Mouse (Mus musculus) kidney, embryonic 16.5 days (tissue): ENCODE measurements at regions not wholly inside any gene's neighbourhood (a gene's known extent, or its start where the extent isn't known, plus 50 kb on each side); places are given as distances from the start of the nearest gene placed in this dataset.

Experiments used
- ATAC-seq: fragments of 200-750 bp; cut with Nextera tagmentation; 2 replicates; pipeline ENCODE4 v1.8.0; 2017; ENCODE audit warnings: moderate TSS enrichment; ENCODE audit not compliant: low FRiP score, low TSS enrichment
- H3K27ac ChIP-seq: fragments of 300-500 bp; sonication (generic); 2 replicates; pipeline ENCODE4 v1.5.1; 2014; ENCODE audit warnings: low read length
- H3K27me3 ChIP-seq: fragments of 300-500 bp; sonication (generic); 2 replicates; pipeline ENCODE4 v1.6.1; 2014; ENCODE audit warnings: low read length, control low read depth, mixed read lengths; ENCODE audit not compliant: insufficient read depth
- H3K36me3 ChIP-seq: fragments of 300-500 bp; sonication (generic); 2 replicates; pipeline ENCODE4 v1.6.1; 2014; ENCODE audit warnings: low read length, control low read depth, mixed read lengths; ENCODE audit not compliant: insufficient read depth
- H3K4me1 ChIP-seq: fragments of 300-500 bp; sonication (generic); 2 replicates; pipeline ENCODE4 v1.6.1; 2014; ENCODE audit warnings: low read length, control low read depth, mixed read lengths; ENCODE audit not compliant: insufficient read depth
- H3K4me2 ChIP-seq: fragments of 300-500 bp; sonication (generic); replicated peaks from 2 replicates; pipeline ENCODE4 v1.6.1; 2014; ENCODE audit warnings: low read depth, low read length
- H3K4me3 ChIP-seq: fragments of 300-500 bp; sonication (generic); 2 replicates; pipeline ENCODE4 v1.5.1; 2014; ENCODE audit warnings: mild to moderate bottlenecking, low read length
- H3K9ac ChIP-seq: fragments of 300-500 bp; sonication (generic); replicated peaks from 2 replicates; pipeline ENCODE4 v1.6.1; 2014; ENCODE audit warnings: low read length
- H3K9me3 ChIP-seq: fragments of 300-500 bp; sonication (generic); 2 replicates; pipeline ENCODE4 v1.6.1; 2016; ENCODE audit warnings: low read length, control low read depth
- WGBS: fragments of 180-500 bp; shearing (Covaris S2); extraction: QIAGEN DNeasy Blood & Tissue Kit; methylation state at CpG from one replicate; pipeline ENCODE4 v1.1.7; 2014; 5-methylcytosine and 5-hydroxymethylcytosine counted together

- Histone ChIP-seq H3K9ac (no peak overlapping the region), H3K36me3 (no peaks in the 10 kb centered on the region), H3K27ac (no peak overlapping the region), H3K27me3 (peaks cover 65% of the 10 kb centered on the region), H3K4me3 (no peak overlapping the region), H3K4me1 (peaks cover 12% of the 10 kb centered on the region), H3K4me2 (no peak overlapping the region), H3K9me3 (no peaks in the 10 kb centered on the region)
- no peak for ATAC-seq
- WGBS: 32% methylated on average over 12 of the region's 12 CpGs
Measured at GRCm38 (mm10) chr12:106480281-106481060, 470.4 kb downstream of the Vrk1 start.

- H3K4me2 ChIP-seq: no peak overlapping the region
- H3K27ac ChIP-seq: no peak overlapping the region
- ATAC-seq: no peak
- no peak overlapping the region for H3K4me3 ChIP-seq
- WGBS: 52% methylated on average over 12 of the region's 12 CpGs
- no peaks in the 10 kb centered on the region for H3K4me1 ChIP-seq
- H3K9me3 ChIP-seq: no peaks in the 10 kb centered on the region
- no peak overlapping the region for H3K9ac ChIP-seq
- H3K36me3 ChIP-seq: no peaks in the 10 kb centered on the region
- no peaks in the 10 kb centered on the region for H3K27me3 ChIP-seq
Measured at GRCm38 (mm10) chr12:106501622-106502327, 491.7 kb downstream of the Vrk1 start.

- Histone ChIP-seq H3K4me1 (no peaks in the 10 kb centered on the region), H3K4me3 (no peak overlapping the region), H3K9ac (no peak overlapping the region), H3K27me3 (no peaks in the 10 kb centered on the region), H3K27ac (no peak overlapping the region), H3K4me2 (no peak overlapping the region), H3K36me3 (no peaks in the 10 kb centered on the region), H3K9me3 (no peaks in the 10 kb centered on the region)
- ATAC-seq: no peak
- WGBS: 88% methylated on average over 8 of the region's 8 CpGs
Measured at GRCm38 (mm10) chr12:106504285-106504684, 494.3 kb downstream of the Vrk1 start.

- H3K4me2 ChIP-seq: no peak overlapping the region
- 72% methylated on average over 11 of the region's 11 CpGs for WGBS
- no peaks in the 10 kb centered on the region for H3K4me1 ChIP-seq
- no peak overlapping the region for H3K4me3 ChIP-seq
- H3K9ac ChIP-seq: no peak overlapping the region
- no peak for ATAC-seq
- no peaks in the 10 kb centered on the region for H3K9me3 ChIP-seq
- H3K27ac ChIP-seq: no peak overlapping the region
- no peaks in the 10 kb centered on the region for H3K36me3 ChIP-seq
- H3K27me3 ChIP-seq: no peaks in the 10 kb centered on the region
Measured at GRCm38 (mm10) chr12:106514057-106514456, 504.0 kb downstream of the Vrk1 start.

- no peak for ATAC-seq
- 53% methylated on average over 17 of the region's 17 CpGs for WGBS
Measured at GRCm38 (mm10) chr12:106515257-106515788, 505.3 kb downstream of the Vrk1 start.

GRCm38 (mm10) chr12:106519141-106519540 is 509.1 kb downstream of the Vrk1 start:
- 66% methylated on average over 5 of the region's 5 CpGs for WGBS
- Histone ChIP-seq H3K4me1 (no peaks in the 10 kb centered on the region), H3K4me2 (no peak overlapping the region), H3K4me3 (no peak overlapping the region), H3K27ac (no peak overlapping the region), H3K27me3 (peaks cover 2% of the 10 kb centered on the region; the same call in 1 of the 2 replicates), H3K9me3 (no peaks in the 10 kb centered on the region), H3K9ac (no peak overlapping the region), H3K36me3 (no peaks in the 10 kb centered on the region)
- no peak for ATAC-seq

More at GRCm38 (mm10) chr12:106515257-106515788, 505.3 kb downstream of the Vrk1 start:
- no peak overlapping the region for H3K27ac ChIP-seq
- H3K4me3 ChIP-seq: no peak overlapping the region
- no peak overlapping the region for H3K9ac ChIP-seq
- H3K4me1 ChIP-seq: no peaks in the 10 kb centered on the region
- H3K27me3 ChIP-seq: peaks cover 1% of the 10 kb centered on the region; the same call in 1 of the 2 replicates
- H3K4me2 ChIP-seq: no peak overlapping the region
- no peaks in the 10 kb centered on the region for H3K36me3 ChIP-seq
- H3K9me3 ChIP-seq: no peaks in the 10 kb centered on the region

- Histone ChIP-seq H3K4me2 (no peak overlapping the region), H3K9me3 (no peaks in the 10 kb centered on the region), H3K36me3 (no peaks in the 10 kb centered on the region), H3K4me3 (no peak overlapping the region), H3K4me1 (0 out of 2 replicates have a peak, but pooled peaks cover 5% of the 10 kb centered on the region), H3K27me3 (peaks cover 12% of the 10 kb centered on the region), H3K9ac (no peak overlapping the region), H3K27ac (no peak overlapping the region)
- WGBS: 82% methylated on average over 4 of the region's 4 CpGs
- ATAC-seq: no peak
Measured at GRCm38 (mm10) chr12:106524411-106524810, 514.4 kb downstream of the Vrk1 start.

- no peak overlapping the region for H3K27ac ChIP-seq
- H3K4me2 ChIP-seq: peak overlapping the region; percentile 26; the same call in 1 of the 2 replicates
- 67% methylated on average over 8 of the region's 8 CpGs for WGBS
- H3K36me3 ChIP-seq: no peaks in the 10 kb centered on the region
- no peak for ATAC-seq
- H3K4me3 ChIP-seq: no peak overlapping the region
- H3K4me1 ChIP-seq: 0 out of 2 replicates have a peak, but pooled peaks cover 5% of the 10 kb centered on the region
- H3K27me3 ChIP-seq: peaks cover 25% of the 10 kb centered on the region
- H3K9me3 ChIP-seq: no peaks in the 10 kb centered on the region
- H3K9ac ChIP-seq: no peak overlapping the region
Measured at GRCm38 (mm10) chr12:106527116-106527515, 517.1 kb downstream of the Vrk1 start.

GRCm38 (mm10) chr12:106527699-106528434 is 517.8 kb downstream of the Vrk1 start:
- no peak overlapping the region for H3K9ac ChIP-seq
- H3K4me3 ChIP-seq: no peak overlapping the region
- no peaks in the 10 kb centered on the region for H3K36me3 ChIP-seq
- 0 out of 2 replicates have a peak, but pooled peaks cover 5% of the 10 kb centered on the region for H3K4me1 ChIP-seq
- no peak overlapping the region for H3K27ac ChIP-seq
- WGBS: 6% methylated on average over 20 of the region's 20 CpGs
- H3K9me3 ChIP-seq: no peaks in the 10 kb centered on the region
- no peak for ATAC-seq
- H3K4me2 ChIP-seq: peak overlapping the region; percentile 26
- peaks cover 25% of the 10 kb centered on the region for H3K27me3 ChIP-seq
